Mouse (Mus musculus) neural tube, embryonic 12.5 days (tissue): ENCODE results near the gene Sipa1. TPM values are rescaled to one million over a fixed set of nuclear protein-coding genes. Genes with fewer than 3 reads are reported as not detected.

Experiments
- ATAC-seq: fragments of 200-750 bp; cut with Nextera tagmentation; 2 replicates; pipeline ENCODE4 v1.8.0; 2017; ENCODE audit warnings: low read depth, mild to moderate bottlenecking, moderate TSS enrichment, moderate library complexity; ENCODE audit not compliant: low FRiP score
- H3K27ac ChIP-seq: fragments of 300-500 bp; sonication (generic); 2 replicates; pipeline ENCODE4 v1.5.1; 2016
- H3K27me3 ChIP-seq: fragments of 300-500 bp; sonication (generic); replicated peaks from 2 replicates; pipeline ENCODE4 v1.6.1; 2016; ENCODE audit warnings: mild to moderate bottlenecking
- H3K36me3 ChIP-seq: fragments of 300-500 bp; sonication (generic); 2 replicates; pipeline ENCODE4 v1.6.1; 2016; ENCODE audit warnings: mild to moderate bottlenecking
- H3K4me1 ChIP-seq: fragments of 300-500 bp; sonication (generic); 2 replicates; pipeline ENCODE4 v1.6.1; 2016
- H3K4me2 ChIP-seq: fragments of 300-500 bp; sonication (generic); replicated peaks from 2 replicates; pipeline ENCODE4 v1.6.1; 2016; ENCODE audit warnings: mild to moderate bottlenecking
- H3K4me3 ChIP-seq: fragments of 300-500 bp; sonication (generic); 2 replicates; pipeline ENCODE4 v1.5.1; 2016
- H3K9ac ChIP-seq: fragments of 300-500 bp; sonication (generic); 2 replicates; pipeline ENCODE4 v1.6.1; 2016; ENCODE audit warnings: mild to moderate bottlenecking
- H3K9me3 ChIP-seq: fragments of 300-500 bp; sonication (generic); 2 replicates; pipeline ENCODE4 v1.6.1; 2016; ENCODE audit warnings: mild to moderate bottlenecking
- WGBS: fragments of 180-500 bp; shearing (Covaris S2); methylation state at CpG from one replicate; pipeline ENCODE4 v1.1.7; 2016; 5-methylcytosine and 5-hydroxymethylcytosine counted together
- microRNA-seq: library from miRNA; unstranded; fragments of <30 nt; microRNA quantifications from one replicate; pipeline ENCODE4, GENCODE M21; 2017
- polyA plus RNA-seq: library from polyadenylated mRNA; unstranded; fragments of >200 nt; fragmentation: Nextera tagmentation; extraction: Ambion mirVana; gene quantifications from 2 replicates; pipeline ENCODE4 v1.2.1, GENCODE M21; 2016

The Sipa1 gene
- polyA plus RNA-seq, 1 experiment from 2014 or later = 25.7 TPM

DNA sequence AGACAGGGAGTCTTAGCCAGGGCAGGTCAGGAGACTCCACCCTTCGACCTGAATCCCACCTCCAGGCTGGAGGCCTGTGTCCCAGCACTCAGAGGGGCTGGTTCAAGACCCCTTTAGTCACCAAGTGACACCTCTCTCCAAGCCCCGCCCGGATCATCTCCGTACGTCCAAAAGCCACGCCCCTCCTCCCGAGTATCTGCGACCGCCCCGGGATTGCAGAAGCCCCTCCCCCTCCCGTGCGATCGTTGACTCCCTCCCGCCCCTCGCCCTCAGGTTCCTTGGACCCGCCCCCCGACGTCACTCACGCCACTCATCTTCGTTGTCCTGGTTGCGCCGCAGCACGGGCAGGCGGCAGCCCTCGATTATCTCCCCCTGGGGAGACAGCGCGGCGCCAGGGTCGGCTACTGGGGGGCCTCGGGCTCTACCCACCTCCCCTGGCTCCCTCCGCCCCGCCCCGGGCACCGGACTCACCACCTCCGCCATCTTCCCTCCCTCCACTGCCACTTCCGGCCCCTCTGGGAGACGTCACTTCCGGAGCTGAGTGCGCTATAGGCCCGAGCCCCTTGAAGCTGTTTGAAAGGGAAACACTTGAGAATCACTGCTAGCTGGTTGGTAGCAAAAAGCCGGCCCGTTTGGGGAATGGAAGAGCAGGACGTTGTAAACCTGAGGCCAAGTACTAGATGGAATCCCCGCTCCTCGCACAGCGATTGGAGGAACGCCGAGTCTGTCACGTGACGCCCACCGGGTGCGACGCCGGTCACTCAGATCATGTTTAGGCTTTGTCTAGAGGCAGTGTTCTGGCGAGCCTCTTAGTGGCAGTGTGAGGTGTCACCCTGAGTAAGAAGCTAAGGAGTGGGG, 53.7 kb downstream of the Sipa1 start, which contains the start of gene Kat5:
Gene Kat5 (minus strand): TSS at position 691 of the 858 bp plus-strand sequence.
- peaks cover 41% of the 10 kb centered on the region for H3K36me3 ChIP-seq
- ATAC-seq = peak; percentile 92
- peak within 1 kb of the TSS; percentile 63 for H3K4me3 ChIP-seq
- H3K27ac ChIP-seq = peak within 1 kb of the TSS; percentile 93
- H3K9ac ChIP-seq = peak within 1 kb of the TSS; percentile 75
- H3K4me2 ChIP-seq = peak within 1 kb of the TSS; percentile 79
- WGBS = 1% methylated on average over 55 of the region's 55 CpGs
- H3K9me3 ChIP-seq = no peaks in the 10 kb centered on the region
- H3K27me3 ChIP-seq = no peaks in the 10 kb centered on the region
- H3K4me1 ChIP-seq = peaks cover 21% of the 10 kb centered on the region

DNA sequence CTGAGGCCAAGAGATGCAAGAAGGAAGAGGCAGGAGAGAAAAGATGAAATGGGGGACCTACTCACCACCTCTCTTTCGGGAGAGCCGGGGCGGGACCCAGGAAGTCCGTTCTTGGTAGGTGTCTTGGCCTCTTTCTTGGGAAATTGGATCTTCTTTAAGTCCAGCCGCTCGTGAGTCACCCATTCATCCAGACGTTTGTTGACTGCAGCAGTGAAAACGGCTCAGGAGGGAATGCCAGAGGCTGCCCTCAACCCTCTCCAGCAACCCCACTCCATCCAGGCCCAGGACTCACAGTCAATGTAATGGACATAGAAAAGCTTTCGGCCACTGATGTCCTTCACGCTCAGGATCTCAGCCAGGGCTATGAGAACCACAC, 54.3 kb downstream of the Sipa1 start:
- H3K4me1 ChIP-seq = peaks cover 21% of the 10 kb centered on the region
- H3K9ac ChIP-seq = peak overlapping the region; percentile 75
- H3K27me3 ChIP-seq = no peaks in the 10 kb centered on the region
- no peaks in the 10 kb centered on the region for H3K9me3 ChIP-seq
- H3K27ac ChIP-seq = peak overlapping the region; percentile 93; the same call in 1 of the 2 replicates
- H3K4me2 ChIP-seq = peak overlapping the region; percentile 79
- 68% methylated on average over 10 of the region's 10 CpGs for WGBS
- no peak for ATAC-seq
- peak overlapping the region; percentile 63 for H3K4me3 ChIP-seq
- peaks cover 47% of the 10 kb centered on the region for H3K36me3 ChIP-seq

DNA sequence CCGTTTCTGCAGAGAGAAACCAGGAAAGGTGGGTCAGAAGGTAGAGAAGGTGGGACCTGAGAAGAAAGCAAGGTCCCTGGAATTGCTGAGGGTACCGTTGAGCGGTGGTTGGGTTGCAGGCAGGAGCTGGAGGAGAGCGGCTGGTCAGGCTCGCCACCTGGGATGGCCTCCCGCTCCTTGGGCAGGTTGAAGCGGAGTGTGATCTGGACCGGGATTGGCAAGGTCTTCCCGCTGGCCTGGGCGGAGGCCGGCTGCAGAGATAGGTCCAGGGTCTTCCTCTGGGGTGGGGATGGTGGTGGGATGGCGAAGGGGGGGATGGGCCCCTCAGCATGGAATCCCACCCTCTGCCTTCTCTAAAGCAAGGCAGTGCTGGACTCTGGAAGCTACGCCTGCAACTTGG, 54.8 kb downstream of the Sipa1 start:
- Histone ChIP-seq H3K4me3 (peak overlapping the region; percentile 63), H3K4me2 (peak overlapping the region; percentile 79), H3K9me3 (no peaks in the 10 kb centered on the region), H3K9ac (peak overlapping the region; percentile 75), H3K4me1 (peaks cover 24% of the 10 kb centered on the region), H3K27me3 (no peaks in the 10 kb centered on the region), H3K27ac (no peak overlapping the region), H3K36me3 (peaks cover 52% of the 10 kb centered on the region)
- 97% methylated on average over 13 of the region's 13 CpGs for WGBS
- no peak for ATAC-seq

DNA sequence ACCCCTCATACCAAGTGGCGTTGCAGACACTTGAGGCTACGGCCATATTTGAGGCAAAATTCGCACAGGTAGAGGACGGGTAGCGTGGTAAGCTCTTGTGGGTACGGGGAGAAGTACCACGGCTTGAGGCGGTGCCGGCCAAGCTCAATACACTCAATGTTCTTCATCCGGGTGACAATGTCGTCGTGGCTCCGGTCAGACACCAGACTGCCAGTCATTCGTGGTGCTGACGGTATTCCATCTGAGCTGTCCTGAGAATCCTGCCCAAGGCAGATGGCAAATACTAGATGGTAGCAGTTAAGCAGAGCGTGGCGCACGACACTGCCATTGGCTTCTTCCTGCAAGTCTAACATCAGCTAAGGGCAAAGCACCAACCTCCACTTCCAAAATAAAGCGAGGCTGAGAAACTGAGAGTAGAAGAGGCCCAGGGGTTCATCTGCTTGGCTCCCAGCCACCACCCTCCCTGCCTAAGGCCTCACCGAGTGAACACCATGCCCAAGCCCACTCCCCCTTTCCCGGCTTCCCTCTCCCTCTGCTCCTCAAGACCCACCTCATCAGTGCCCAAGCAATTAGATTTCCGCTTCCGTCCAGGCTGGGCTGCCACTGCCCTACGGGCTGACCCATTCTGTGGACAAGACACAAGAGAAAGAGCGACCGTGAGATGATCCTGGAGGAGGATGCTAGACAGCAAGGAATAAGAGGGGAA, 55.6 kb downstream of the Sipa1 start:
- Histone ChIP-seq H3K9ac (no peak overlapping the region), H3K36me3 (peaks cover 60% of the 10 kb centered on the region), H3K4me1 (peaks cover 33% of the 10 kb centered on the region), H3K9me3 (no peaks in the 10 kb centered on the region), H3K27me3 (no peaks in the 10 kb centered on the region), H3K27ac (no peak overlapping the region), H3K4me3 (no peak overlapping the region), H3K4me2 (peak overlapping the region; percentile 79; the same call in 1 of the 2 replicates)
- no peak for ATAC-seq
- 95% methylated on average over 26 of the region's 26 CpGs for WGBS

DNA sequence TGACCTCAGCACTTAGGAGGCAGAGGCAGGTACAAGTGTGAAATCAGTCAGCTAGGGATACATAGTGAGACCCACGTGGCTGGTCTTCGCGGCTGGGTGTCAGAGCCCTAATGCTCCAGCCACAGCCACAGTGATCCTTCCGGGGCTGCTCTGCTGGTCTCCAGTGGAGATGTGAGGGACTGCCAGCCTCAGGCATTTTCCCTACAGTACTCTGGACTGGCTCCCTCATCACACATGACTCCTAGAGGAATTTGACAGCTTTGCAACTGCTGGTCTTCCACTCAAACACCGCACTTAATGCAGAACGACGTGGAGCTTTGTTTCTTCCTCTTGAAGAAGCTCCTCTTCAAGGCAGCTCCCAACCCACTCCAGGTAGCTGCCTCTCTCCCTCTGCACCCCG, 57.3 kb downstream of the Sipa1 start:
- WGBS = 89% methylated on average over 8 of the region's 8 CpGs
- Histone ChIP-seq H3K36me3 (peaks cover 61% of the 10 kb centered on the region), H3K4me3 (no peak overlapping the region), H3K27ac (no peak overlapping the region), H3K4me2 (no peak overlapping the region), H3K9ac (peak overlapping the region; percentile 14; the same call in 1 of the 2 replicates), H3K9me3 (no peaks in the 10 kb centered on the region), H3K4me1 (peaks cover 38% of the 10 kb centered on the region), H3K27me3 (no peaks in the 10 kb centered on the region)
- ATAC-seq = no peak

DNA sequence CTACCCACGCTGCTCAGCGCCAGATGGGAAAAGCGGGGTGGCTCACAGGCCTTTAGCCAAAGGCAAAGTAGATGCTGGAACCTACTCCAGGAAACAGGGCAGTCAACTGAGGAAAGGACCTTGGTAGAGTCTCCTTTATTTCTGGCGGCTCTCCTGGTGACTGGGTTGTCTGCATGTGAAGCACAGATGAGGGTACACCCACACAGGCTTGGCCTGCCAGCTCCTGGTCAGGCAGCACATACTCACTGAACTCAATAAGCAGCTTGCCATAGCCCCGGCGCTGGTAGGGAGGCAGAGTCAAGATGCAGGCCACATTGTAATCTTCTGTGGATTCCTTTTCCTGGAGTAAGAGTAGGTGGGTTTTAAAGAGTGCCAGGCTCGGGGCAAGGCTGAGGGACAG, 58.4 kb downstream of the Sipa1 start:
- Histone ChIP-seq H3K9me3 (no peaks in the 10 kb centered on the region), H3K9ac (no peak overlapping the region), H3K4me1 (peaks cover 32% of the 10 kb centered on the region), H3K27me3 (no peaks in the 10 kb centered on the region), H3K36me3 (peaks cover 61% of the 10 kb centered on the region), H3K27ac (no peak overlapping the region), H3K4me3 (no peak overlapping the region), H3K4me2 (no peak overlapping the region)
- ATAC-seq = no peak
- WGBS = 96% methylated on average over 7 of the region's 7 CpGs

DNA sequence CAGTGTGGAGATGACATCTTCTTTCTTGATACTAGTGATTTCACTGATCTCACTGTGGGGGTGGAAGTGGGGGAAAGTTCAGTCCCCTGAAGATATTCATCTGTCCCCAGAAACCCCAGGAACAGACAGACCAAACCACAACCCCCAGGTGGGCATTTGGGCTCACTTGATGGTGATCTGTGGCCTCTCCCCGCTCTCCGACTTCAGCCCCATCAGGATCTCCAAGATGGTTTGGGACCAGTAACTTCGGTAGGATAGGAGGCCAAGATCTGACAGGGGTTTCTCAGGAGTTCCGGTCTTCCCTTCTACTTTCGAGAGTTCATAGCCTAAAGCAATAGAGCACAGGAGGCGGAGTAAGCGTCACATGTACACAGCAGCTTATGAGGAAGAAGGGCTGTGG, 59.8 kb downstream of the Sipa1 start:
- H3K27ac ChIP-seq = no peak overlapping the region
- WGBS = 92% methylated on average over 7 of the region's 7 CpGs

DNA sequence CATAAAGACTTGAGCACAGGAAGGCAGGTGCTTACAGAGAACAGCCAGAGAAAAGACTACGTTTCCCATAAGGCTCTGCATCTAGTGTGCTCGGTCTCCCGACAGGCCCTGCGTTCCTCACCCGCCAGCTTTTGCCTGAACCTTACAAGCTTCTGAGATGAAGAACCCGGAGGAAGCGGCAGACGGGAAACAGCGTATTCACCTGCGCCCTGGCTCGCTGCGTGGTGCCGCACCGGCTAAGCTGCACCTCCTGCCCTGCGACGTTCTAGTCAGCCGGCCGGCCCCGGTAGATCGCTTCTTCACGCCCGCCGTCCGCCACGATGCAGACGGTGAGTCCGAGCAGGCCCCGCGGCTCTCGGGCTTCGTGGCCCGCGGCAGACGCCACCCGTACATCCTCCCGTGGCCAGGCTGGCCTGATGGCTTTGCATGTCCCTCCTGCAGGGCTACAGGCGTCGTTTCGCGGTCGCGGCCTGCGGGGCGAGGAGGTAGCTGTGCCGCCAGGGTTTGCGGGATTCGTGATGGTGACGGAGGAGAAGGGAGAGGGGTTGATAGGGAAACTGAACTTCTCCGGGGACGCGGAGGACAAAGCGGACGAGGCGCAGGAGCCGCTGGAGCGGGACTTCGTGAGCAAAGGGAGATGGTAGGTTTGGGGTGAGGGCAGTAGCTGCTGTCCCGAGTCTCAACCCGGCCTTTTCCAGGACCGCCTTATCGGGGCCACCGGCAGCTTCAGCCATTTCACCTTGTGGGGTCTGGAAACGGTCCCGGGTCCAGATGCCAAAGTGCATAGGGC, 61.6 kb downstream of the Sipa1 start, which contains the start of gene Rnaseh2c:
Gene Rnaseh2c (plus strand): TSS at position 122 of the 790 bp plus-strand sequence.
- peak within 1 kb of the TSS; percentile 67 for H3K27ac ChIP-seq
- under 1% methylated on average over 64 of the region's 64 CpGs for WGBS
- H3K4me1 ChIP-seq = peaks cover 17% of the 10 kb centered on the region
- H3K4me2 ChIP-seq = peak within 1 kb of the TSS; percentile 88
- H3K9me3 ChIP-seq = no peaks in the 10 kb centered on the region
- peaks cover 41% of the 10 kb centered on the region for H3K36me3 ChIP-seq
- peak within 1 kb of the TSS; percentile 87 for H3K4me3 ChIP-seq
- peak within 1 kb of the TSS; percentile 94 for H3K9ac ChIP-seq
- ATAC-seq = peak; percentile 88
- no peaks in the 10 kb centered on the region for H3K27me3 ChIP-seq

More for the DNA sequence above, 59.8 kb downstream of the Sipa1 start:
- no peak overlapping the region for H3K4me2 ChIP-seq
- H3K36me3 ChIP-seq = peaks cover 58% of the 10 kb centered on the region
- H3K9me3 ChIP-seq = no peaks in the 10 kb centered on the region
- no peak overlapping the region for H3K9ac ChIP-seq
- peaks cover 24% of the 10 kb centered on the region for H3K4me1 ChIP-seq
- ATAC-seq = no peak
- peak overlapping the region; percentile 1; the same call in 1 of the 2 replicates for H3K4me3 ChIP-seq
- H3K27me3 ChIP-seq = no peaks in the 10 kb centered on the region

Small RNA genes within 50 kb of the gene (microRNA-seq; reads per million reads assigned to microRNA genes)
- gene Mir6987 = not detected

Other genes starting within 250 kb of the Sipa1 start
- 270 and 298 TPM in 2 replicates for gene Drap1, start 238.7 kb downstream of the Sipa1 start, polyA plus RNA-seq
- gene AI837181, start 238.6 kb downstream of the Sipa1 start, polyA plus RNA-seq = 61.2 and 65.4 TPM in 2 replicates
- not detected in 2 replicates for gene Fosl1, start 216.2 kb downstream of the Sipa1 start, polyA plus RNA-seq
- 12.9 and 13.0 TPM in 2 replicates for gene Ccdc85b, start 205.8 kb downstream of the Sipa1 start, polyA plus RNA-seq
- 142 and 145 TPM in 2 replicates for gene Fibp, start 203.1 kb downstream of the Sipa1 start, polyA plus RNA-seq
- 3.3 and 4.2 TPM in 2 replicates for gene Ctsw, start 195.2 kb downstream of the Sipa1 start, polyA plus RNA-seq
- 58.3 and 60.3 TPM in 2 replicates for gene Efemp2, start 189.8 kb downstream of the Sipa1 start, polyA plus RNA-seq
- gene Mus81, start 175.3 kb downstream of the Sipa1 start, polyA plus RNA-seq = 44.6 and 47.9 TPM in 2 replicates
- gene Cfl1, start 173.3 kb downstream of the Sipa1 start, polyA plus RNA-seq = 3,361 and 3,377 TPM in 2 replicates
- 0.32 and 0.46 TPM in 2 replicates for gene 1700020D05Rik, start 159.9 kb downstream of the Sipa1 start, polyA plus RNA-seq
- gene Snx32, start 153.2 kb downstream of the Sipa1 start, polyA plus RNA-seq = 43.1 and 47.1 TPM in 2 replicates
- 0.29 and 0.32 TPM in 2 replicates for gene Ovol1, start 103.1 kb downstream of the Sipa1 start, polyA plus RNA-seq
- 2.5 and 2.8 TPM in 2 replicates for gene Ap5b1, start 95.7 kb downstream of the Sipa1 start, polyA plus RNA-seq
- 140 and 148 TPM in 2 replicates for gene Rnaseh2c, start 61.8 kb downstream of the Sipa1 start, polyA plus RNA-seq
- 67.4 and 73.3 TPM in 2 replicates for gene Kat5, start 53.5 kb downstream of the Sipa1 start, polyA plus RNA-seq
- gene Rela, start 26.2 kb downstream of the Sipa1 start, polyA plus RNA-seq = 34.7 and 36.7 TPM in 2 replicates
- 22.4 and 28.9 TPM in 2 replicates for gene Map3k11, start 25.0 kb upstream of the Sipa1 start, polyA plus RNA-seq
- gene Pcnx3, start 25.2 kb upstream of the Sipa1 start, polyA plus RNA-seq = 30.3 and 32.4 TPM in 2 replicates
- gene Kcnk7, start 40.7 kb upstream of the Sipa1 start, polyA plus RNA-seq = 0.19 TPM in 2 replicates
- gene Ehbp1l1, start 62.6 kb upstream of the Sipa1 start, polyA plus RNA-seq = 10.1 and 10.5 TPM in 2 replicates
- 193 and 195 TPM in 2 replicates for gene Fam89b, start 65.9 kb upstream of the Sipa1 start, polyA plus RNA-seq
- 10.6 and 12.6 TPM in 2 replicates for gene Ltbp3, start 77.2 kb upstream of the Sipa1 start, polyA plus RNA-seq
- gene Scyl1, start 107.7 kb upstream of the Sipa1 start, polyA plus RNA-seq = 66.1 and 70.4 TPM in 2 replicates
- 27.0 and 33.0 TPM in 2 replicates for gene Frmd8, start 211.6 kb upstream of the Sipa1 start, polyA plus RNA-seq
- 1.7 and 2.5 TPM in 2 replicates for gene Slc25a45, start 214.1 kb upstream of the Sipa1 start, polyA plus RNA-seq
- gene Tigd3, start 230.4 kb upstream of the Sipa1 start, polyA plus RNA-seq = 10.5 and 11.8 TPM in 2 replicates
- 156 and 174 TPM in 2 replicates for gene Dpf2, start 249.3 kb upstream of the Sipa1 start, polyA plus RNA-seq